Mouse (Mus musculus): ENCODE data around the gene Lypd5. TPM values are rescaled to one million over a fixed set of nuclear protein-coding genes. Genes with fewer than 3 reads are reported as not detected.

Gene Lypd5
- total RNA-seq (2021) = not detected in 2 replicates
- long read RNA-seq, experiment 1 = 0 reads
- long read RNA-seq, experiment 2 = 0 reads

- no peak for DNase-seq
Measured at GRCm38 (mm10) chr7:24348896-24349295, at the start of gene Lypd5. Lypd5 (plus strand) TSS chr7:24349196.

GRCm38 (mm10) chr7:24299823-24300481 is 49.0 kb upstream of the Lypd5 start:
- DNase-seq = peak; percentile 17

- peak; percentile 63 for DNase-seq
Measured at GRCm38 (mm10) chr7:24300771-24301282, 48.2 kb upstream of the Lypd5 start, which contains the start of gene Zfp61. Zfp61 (minus strand) TSS chr7:24301232.

- DNase-seq = no peak
Measured at GRCm38 (mm10) chr7:24315726-24316566, 33.0 kb upstream of the Lypd5 start.

- DNase-seq = peak; percentile 96
Measured at GRCm38 (mm10) chr7:24316567-24317092, 32.4 kb upstream of the Lypd5 start, which contains the start of gene Zfp94. Zfp94 (minus strand) TSS chr7:24316666.

- no peak for DNase-seq
Measured at GRCm38 (mm10) chr7:24318942-24319341, 30.1 kb upstream of the Lypd5 start.

GRCm38 (mm10) chr7:24322593-24322992 is 26.4 kb upstream of the Lypd5 start:
- no peak for DNase-seq

GRCm38 (mm10) chr7:24325197-24325596 is 23.8 kb upstream of the Lypd5 start:
- peak; percentile 53 for DNase-seq

GRCm38 (mm10) chr7:24325675-24326128 is 23.3 kb upstream of the Lypd5 start:
- DNase-seq = no peak

GRCm38 (mm10) chr7:24326273-24327135 is 22.5 kb upstream of the Lypd5 start:
- DNase-seq = no peak

GRCm38 (mm10) chr7:24327281-24327975 is 21.6 kb upstream of the Lypd5 start:
- no peak for DNase-seq

- DNase-seq = peak; percentile 29
Measured at GRCm38 (mm10) chr7:24333304-24333986, 15.6 kb upstream of the Lypd5 start, which contains the start of gene Tescl. Tescl (minus strand) TSS chr7:24333936.

GRCm38 (mm10) chr7:24335699-24336309 is 13.2 kb upstream of the Lypd5 start:
- peak; percentile 82 for DNase-seq

GRCm38 (mm10) chr7:24338241-24338640 is 10.8 kb upstream of the Lypd5 start:
- no peak for DNase-seq

GRCm38 (mm10) chr7:24343701-24344272 is 5.2 kb upstream of the Lypd5 start:
- DNase-seq = no peak

- no peak for DNase-seq
Measured at GRCm38 (mm10) chr7:24346444-24346843, 2.6 kb upstream of the Lypd5 start.

GRCm38 (mm10) chr7:24355646-24356045 is 6.7 kb downstream of the Lypd5 start:
- no peak for DNase-seq

GRCm38 (mm10) chr7:24356081-24356480 is 7.1 kb downstream of the Lypd5 start:
- DNase-seq = peak; percentile 61

- DNase-seq = no peak
Measured at GRCm38 (mm10) chr7:24357899-24358298, 8.9 kb downstream of the Lypd5 start.

Data from adrenal gland, postnatal 14 days (tissue).